Mouse (Mus musculus) gastrocnemius, postnatal 14 days (tissue): ENCODE data around the gene Ar. TPM values are rescaled to one million over a fixed set of nuclear protein-coding genes. Genes with fewer than 3 reads are reported as not detected.
A peak's percentile ranks its signal among the peaks of the same experiment; 100 is the strongest.

Experiments
- DNase-seq: peaks from one replicate; pipeline ENCODE4 v3.0.0; 2021; ENCODE audit warnings: mixed read lengths
- intact Hi-C: fragments of 180-260 bp; cut with DNase I; formaldehyde crosslinking; loops from one replicate; pipeline ENCODE4 v1.15.1; 2025; ENCODE audit warnings: low total_unique reads
- long read RNA-seq, 2 experiments: library from polyadenylated mRNA; stranded (forward); transcript quantifications; one replicate each; pipeline ENCODE4 v2.0.0; 2021
- total RNA-seq, 2 experiments: library from RNA; stranded (reverse); gene quantifications; 2 replicates each; pipeline ENCODE4 v1.2.3; 2021

Ar gene
- 1 to 10 TPM; 9.2 to 9.3 TPM for total RNA-seq
- long read RNA-seq, experiment 1, full-length matches to known transcripts, result 2 of 2 reads
- long read RNA-seq, experiment 1, partial matches to known transcripts, result 0 of 2 reads
- long read RNA-seq, experiment 1, other reads (novel, unspliced or antisense), result 0 of 2 reads
- long read RNA-seq, experiment 2, full-length matches to known transcripts, result 4 of 9 reads
- long read RNA-seq, experiment 2, partial matches to known transcripts, result 1 of 9 reads
- long read RNA-seq, experiment 2, other reads (novel, unspliced or antisense), result 4 of 9 reads

- peak; percentile 57 for DNase-seq
- intact Hi-C loops, result no loop called here
These were observed at the start of gene Ar for GRCm38 (mm10) chrX:98148531-98149342. Ar (plus strand) TSS chrX:98148769.

GRCm38 (mm10) chrX:98149724-98150392, 1.3 kb downstream of the Ar start:
- intact Hi-C loops, result no loop called here
- DNase-seq, result peak; percentile 25

GRCm38 (mm10) chrX:98150393-98151119, 2.0 kb downstream of the Ar start:
- intact Hi-C loops, result no loop called here

GRCm38 (mm10) chrX:98189759-98190158, 41.2 kb downstream of the Ar start:
- DNase-seq, result no peak
- intact Hi-C loops, result no loop called here

More at GRCm38 (mm10) chrX:98150393-98151119, 2.0 kb downstream of the Ar start:
- DNase-seq, result peak; percentile 7

GRCm38 (mm10) chrX:98205766-98206165, 57.2 kb downstream of the Ar start:
- DNase-seq, result no peak

GRCm38 (mm10) chrX:98207166-98207565, 58.6 kb downstream of the Ar start:
- intact Hi-C loops, result no loop called here
- no peak for DNase-seq

More at GRCm38 (mm10) chrX:98205766-98206165, 57.2 kb downstream of the Ar start:
- intact Hi-C loops, result no loop called here

GRCm38 (mm10) chrX:98216103-98216502, 67.5 kb downstream of the Ar start:
- intact Hi-C loops, result no loop called here

GRCm38 (mm10) chrX:98239011-98239410, 90.4 kb downstream of the Ar start:
- DNase-seq, result no peak
- intact Hi-C loops, result no loop called here

More at GRCm38 (mm10) chrX:98216103-98216502, 67.5 kb downstream of the Ar start:
- DNase-seq, result no peak

GRCm38 (mm10) chrX:98245108-98245507, 96.5 kb downstream of the Ar start:
- DNase-seq, result no peak
- intact Hi-C loops, result no loop called here

- no peak for DNase-seq
- intact Hi-C loops, result no loop called here
These were observed 99.8 kb downstream of the Ar start for GRCm38 (mm10) chrX:98248363-98248762.

- intact Hi-C loops, result no loop called here
- no peak for DNase-seq
These were observed 111.1 kb downstream of the Ar start for GRCm38 (mm10) chrX:98259620-98260019.

- intact Hi-C loops, result no loop called here
- no peak for DNase-seq
These were observed 117.2 kb downstream of the Ar start for GRCm38 (mm10) chrX:98265755-98266154.

GRCm38 (mm10) chrX:98271361-98271760, 122.8 kb downstream of the Ar start:
- intact Hi-C loops, result no loop called here
- no peak for DNase-seq

GRCm38 (mm10) chrX:98291763-98292162, 143.2 kb downstream of the Ar start:
- intact Hi-C loops, result no loop called here
- DNase-seq, result no peak

- intact Hi-C loops, result no loop called here
- DNase-seq, result no peak
These were observed 152.1 kb downstream of the Ar start for GRCm38 (mm10) chrX:98300685-98301084.

GRCm38 (mm10) chrX:98301924-98302323, 153.4 kb downstream of the Ar start:
- intact Hi-C loops, result no loop called here
- DNase-seq, result no peak

GRCm38 (mm10) chrX:98315961-98316360, 167.4 kb downstream of the Ar start:
- intact Hi-C loops, result no loop called here

GRCm38 (mm10) chrX:98317483-98317882, 168.9 kb downstream of the Ar start:
- no peak for DNase-seq
- intact Hi-C loops, result no loop called here

More at GRCm38 (mm10) chrX:98315961-98316360, 167.4 kb downstream of the Ar start:
- DNase-seq, result no peak

GRCm38 (mm10) chrX:98323105-98323504, 174.5 kb downstream of the Ar start:
- no peak for DNase-seq
- intact Hi-C loops, result no loop called here

GRCm38 (mm10) chrX:98347481-98347880, 198.9 kb downstream of the Ar start:
- intact Hi-C loops, result no loop called here
- DNase-seq, result no peak
